Mouse (Mus musculus): ENCODE measurements around the gene Cmpk1. TPM values are rescaled to one million over a fixed set of nuclear protein-coding genes. Genes with fewer than 3 reads are reported as not detected.

The Cmpk1 gene
- total RNA-seq (2021), result 10 to 100 TPM; 64.7 to 67.1 TPM
- long read RNA-seq, experiment 1, transcript Cmpk1-201 (6 exons, 3,170 nt), result major isoform, 65 of 71 reads
- long read RNA-seq, experiment 1, partial matches to known transcripts, result 0 of 71 reads
- long read RNA-seq, experiment 1, other reads (novel, unspliced or antisense), result 6 of 71 reads
- long read RNA-seq, experiment 2, transcript Cmpk1-201 (6 exons, 3,170 nt), result major isoform, 80 of 85 reads
- long read RNA-seq, experiment 2, partial matches to known transcripts, result 2 of 85 reads
- long read RNA-seq, experiment 2, other reads (novel, unspliced or antisense), result 3 of 85 reads

GRCm38 (mm10) chr4:114986591-114987432 is at the start of gene Cmpk1:
Gene Cmpk1 (minus strand): TSS chr4:114987241.
- H3K4me3 ChIP-seq, result peak within 1 kb of the TSS; percentile 57
- no peak for TF ChIP-seq CTCF (conservative IDR thresholded peaks at IDR 0.05)
- DNase-seq (ENCODE audit: low spot score in 2 of 2), result peak; percentile 81 to 83
- H3K27ac ChIP-seq, result peak within 1 kb of the TSS; percentile 98

GRCm38 (mm10) chr4:115035043-115035442 is 48.0 kb upstream of the Cmpk1 start:
- Histone ChIP-seq H3K4me3 (no peak overlapping the region), H3K27ac (no peak overlapping the region)
- no peak for TF ChIP-seq CTCF (conservative IDR thresholded peaks at IDR 0.05)
- DNase-seq (ENCODE audit: low spot score in 2 of 2), result no peak

GRCm38 (mm10) chr4:115019997-115020396 is 33.0 kb upstream of the Cmpk1 start:
- no peak overlapping the region for H3K4me3 ChIP-seq
- no peak for DNase-seq (ENCODE audit: low spot score in 2 of 2)
- no peak for TF ChIP-seq CTCF (conservative IDR thresholded peaks at IDR 0.05)
- no peak overlapping the region for H3K27ac ChIP-seq

- no peak for DNase-seq (ENCODE audit: low spot score in 2 of 2)
- H3K27ac ChIP-seq, result no peak overlapping the region
- no peak for TF ChIP-seq CTCF (conservative IDR thresholded peaks at IDR 0.05)
- H3K4me3 ChIP-seq, result no peak overlapping the region
These were observed 27.2 kb upstream of the Cmpk1 start for GRCm38 (mm10) chr4:115014276-115014675.

GRCm38 (mm10) chr4:115000429-115000795 is 13.4 kb upstream of the Cmpk1 start:
- Histone ChIP-seq H3K4me3 (peak overlapping the region; percentile 88), H3K27ac (no peak overlapping the region)
- TF ChIP-seq CTCF (conservative IDR thresholded peaks at IDR 0.05), result no peak
- no peak for DNase-seq (ENCODE audit: low spot score in 2 of 2)

- peak within 1 kb of the TSS; percentile 97 for H3K27ac ChIP-seq
- peak; percentile 95 to 96 for DNase-seq (ENCODE audit: low spot score in 2 of 2)
- H3K4me3 ChIP-seq, result peak within 1 kb of the TSS; percentile 88
- peak; percentile 52 for TF ChIP-seq CTCF (conservative IDR thresholded peaks at IDR 0.05)
These were observed 12.9 kb upstream of the Cmpk1 start, which contains the start of gene Stil for GRCm38 (mm10) chr4:114999773-115000428. Gene Stil (plus strand): TSS chr4:115000159.

- no peak for DNase-seq (ENCODE audit: low spot score in 2 of 2)
- Histone ChIP-seq H3K4me3 (peak overlapping the region; percentile 88), H3K27ac (peak overlapping the region; percentile 97)
- no peak for TF ChIP-seq CTCF (conservative IDR thresholded peaks at IDR 0.05)
These were observed 12.4 kb upstream of the Cmpk1 start for GRCm38 (mm10) chr4:114999445-114999772.

GRCm38 (mm10) chr4:114997051-114997450 is 10.0 kb upstream of the Cmpk1 start:
- Histone ChIP-seq H3K4me3 (no peak overlapping the region), H3K27ac (no peak overlapping the region)
- peak in 1 of 2 experiments; percentile 30 for DNase-seq (ENCODE audit: low spot score in 2 of 2)
- peak; percentile 86 for TF ChIP-seq CTCF (conservative IDR thresholded peaks at IDR 0.05)

GRCm38 (mm10) chr4:114994218-114994617 is 7.2 kb upstream of the Cmpk1 start:
- no peak overlapping the region for H3K4me3 ChIP-seq
- no peak overlapping the region for H3K27ac ChIP-seq
- DNase-seq (ENCODE audit: low spot score in 2 of 2), result no peak
- no peak for TF ChIP-seq CTCF (conservative IDR thresholded peaks at IDR 0.05)

GRCm38 (mm10) chr4:114986211-114986590 is 840 bp downstream of the Cmpk1 start:
- H3K4me3 ChIP-seq, result peak overlapping the region; percentile 57
- peak overlapping the region; percentile 98 for H3K27ac ChIP-seq
- no peak for TF ChIP-seq CTCF (conservative IDR thresholded peaks at IDR 0.05)
- no peak for DNase-seq (ENCODE audit: low spot score in 2 of 2)

GRCm38 (mm10) chr4:114983020-114983419 is 4.0 kb downstream of the Cmpk1 start:
- DNase-seq (ENCODE audit: low spot score in 2 of 2), result no peak
- TF ChIP-seq CTCF (conservative IDR thresholded peaks at IDR 0.05), result peak; percentile 78
- Histone ChIP-seq H3K4me3 (no peak overlapping the region), H3K27ac (no peak overlapping the region)

- no peak for DNase-seq (ENCODE audit: low spot score in 2 of 2)
- H3K27ac ChIP-seq, result no peak overlapping the region
- TF ChIP-seq CTCF (conservative IDR thresholded peaks at IDR 0.05), result no peak
- no peak overlapping the region for H3K4me3 ChIP-seq
These were observed 4.4 kb downstream of the Cmpk1 start for GRCm38 (mm10) chr4:114982619-114983018.

GRCm38 (mm10) chr4:114973229-114973740 is 13.8 kb downstream of the Cmpk1 start:
- TF ChIP-seq CTCF (conservative IDR thresholded peaks at IDR 0.05), result no peak
- DNase-seq (ENCODE audit: low spot score in 2 of 2), result no peak
- Histone ChIP-seq H3K27ac (no peak overlapping the region), H3K4me3 (no peak overlapping the region)

Measured in layer of hippocampus, adult 2 months (tissue).